Mouse (Mus musculus): ENCODE results near the gene Safb2.
A peak's percentile ranks its signal among the peaks of the same experiment; 100 is the strongest.
"Not testable (repeated sequence)": the region's sequence is repeated elsewhere in the genome, so short reads cannot be mapped to it uniquely, and the experiment has no call there.

The Safb2 gene

GRCm38 (mm10) chr17:56584257-56585130 lies at the start of gene Safb2, which contains the start of gene Safb:
Gene Safb2, minus strand, starts transcription at chr17:56584585.
Gene Safb, plus strand, starts transcription at chr17:56584825.
- DNase-seq (ENCODE audit: low spot score), result peak; percentile 98

GRCm38 (mm10) chr17:56634023-56634422 lies 49.6 kb upstream of the Safb2 start:
- no peak for DNase-seq (ENCODE audit: low spot score)

GRCm38 (mm10) chr17:56631807-56632206 lies 47.4 kb upstream of the Safb2 start:
- DNase-seq (ENCODE audit: low spot score), result no peak

- DNase-seq (ENCODE audit: low spot score), result not testable (repeated sequence)
These were observed 45.7 kb upstream of the Safb2 start for GRCm38 (mm10) chr17:56629800-56630781.

GRCm38 (mm10) chr17:56627530-56628277 lies 43.3 kb upstream of the Safb2 start, which contains the start of gene Catsperd:
Gene Catsperd, plus strand, starts transcription at chr17:56628143.
- peak; percentile 54 for DNase-seq (ENCODE audit: low spot score)

GRCm38 (mm10) chr17:56626754-56627470 lies 42.5 kb upstream of the Safb2 start, which contains the start of gene Lonp1:
Gene Lonp1, minus strand, starts transcription at chr17:56626887.
- peak; percentile 100 for DNase-seq (ENCODE audit: low spot score)

GRCm38 (mm10) chr17:56626260-56626659 lies 41.9 kb upstream of the Safb2 start:
- DNase-seq (ENCODE audit: low spot score), result no peak

GRCm38 (mm10) chr17:56625495-56625894 lies 41.1 kb upstream of the Safb2 start:
- no peak for DNase-seq (ENCODE audit: low spot score)

- DNase-seq (ENCODE audit: low spot score), result no peak
These were observed 33.2 kb upstream of the Safb2 start for GRCm38 (mm10) chr17:56617628-56618027.

GRCm38 (mm10) chr17:56616725-56617124 lies 32.3 kb upstream of the Safb2 start:
- no peak for DNase-seq (ENCODE audit: low spot score)

GRCm38 (mm10) chr17:56615792-56616191 lies 31.4 kb upstream of the Safb2 start:
- DNase-seq (ENCODE audit: low spot score), result no peak

GRCm38 (mm10) chr17:56615136-56615784 lies 30.9 kb upstream of the Safb2 start:
- no peak for DNase-seq (ENCODE audit: low spot score)

GRCm38 (mm10) chr17:56614391-56615135 lies 30.2 kb upstream of the Safb2 start:
- no peak for DNase-seq (ENCODE audit: low spot score)

GRCm38 (mm10) chr17:56613893-56614292 lies 29.5 kb upstream of the Safb2 start:
- not testable (repeated sequence) for DNase-seq (ENCODE audit: low spot score)

GRCm38 (mm10) chr17:56613236-56613844 lies 29.0 kb upstream of the Safb2 start, which contains the start of gene Rpl36:
Gene Rpl36, plus strand, starts transcription at chr17:56613416.
- peak; percentile 95 for DNase-seq (ENCODE audit: low spot score)

GRCm38 (mm10) chr17:56612565-56612939 lies 28.2 kb upstream of the Safb2 start:
- not testable (repeated sequence) for DNase-seq (ENCODE audit: low spot score)

- DNase-seq (ENCODE audit: low spot score), result peak; percentile 76
These were observed 27.6 kb upstream of the Safb2 start for GRCm38 (mm10) chr17:56611861-56612564.

- DNase-seq (ENCODE audit: low spot score), result no peak
These were observed 26.9 kb upstream of the Safb2 start for GRCm38 (mm10) chr17:56611323-56611722.

All from embryo, embryonic 10.5 days (tissue).